Mouse (Mus musculus): ENCODE data around the gene Gm11568.
"Not testable (repeated sequence)": the region's sequence is repeated elsewhere in the genome, so short reads cannot be mapped to it uniquely, and the experiment has no call there.

DNA sequence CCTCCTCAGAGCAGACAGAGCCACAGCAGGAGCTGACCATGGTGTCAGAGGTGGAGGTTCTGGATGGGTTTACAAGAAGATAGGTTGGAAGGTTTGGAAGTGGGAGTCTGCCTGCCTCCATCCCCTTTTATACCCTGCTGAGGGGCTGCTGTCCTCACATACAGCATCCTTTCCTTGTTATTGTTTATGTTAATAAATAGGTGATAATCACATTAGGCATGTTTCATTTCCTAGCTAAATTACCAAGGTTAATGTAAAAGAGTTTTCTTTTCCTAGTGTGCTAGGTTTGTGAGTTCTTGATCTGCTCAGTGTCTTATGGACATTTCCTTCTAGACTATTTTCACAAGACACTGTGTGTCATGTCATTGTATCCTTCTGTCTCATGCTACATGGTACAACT lies 47.9 kb upstream of the Gm11568 start, which contains the start of gene Krtap4-13:
- not testable (repeated sequence) for TF ChIP-seq POLR2A (IDR thresholded peaks at IDR 0.05; ENCODE audit: insufficient read length, low read depth); REST (IDR thresholded peaks at IDR 0.05; ENCODE audit: insufficient read depth, insufficient read length)

Measured in myocyte (in vitro differentiated cells).